Mouse (Mus musculus) embryonic facial prominence, embryonic 13.5 days (tissue): Measurements from ENCODE around the gene Plcxd2. TPM values are rescaled to one million over a fixed set of nuclear protein-coding genes. Genes with fewer than 3 reads are reported as not detected.

ENCODE experiments used
- ATAC-seq: fragments of 200-750 bp; cut with Nextera tagmentation; 2 replicates; pipeline ENCODE4 v1.8.0; 2017; ENCODE audit warnings: low read depth; ENCODE audit not compliant: insufficient number of reproducible peaks, insufficient read depth, low FRiP score, low TSS enrichment
- H3K27ac ChIP-seq: fragments of 300-500 bp; sonication (generic); 2 replicates; pipeline ENCODE4 v1.5.1; 2015; ENCODE audit warnings: moderate library complexity, mild to moderate bottlenecking, inconsistent platforms
- H3K27me3 ChIP-seq: fragments of 300-500 bp; sonication (generic); 2 replicates; pipeline ENCODE4 v1.6.1; 2015; ENCODE audit warnings: mild to moderate bottlenecking, inconsistent platforms
- H3K36me3 ChIP-seq: fragments of 300-500 bp; sonication (generic); 2 replicates; pipeline ENCODE4 v1.6.1; 2015; ENCODE audit warnings: mild to moderate bottlenecking, inconsistent platforms
- H3K4me1 ChIP-seq: fragments of 300-500 bp; sonication (generic); 2 replicates; pipeline ENCODE4 v1.6.1; 2015; ENCODE audit warnings: inconsistent platforms
- H3K4me2 ChIP-seq: fragments of 300-500 bp; sonication (generic); 2 replicates; pipeline ENCODE4 v1.6.1; 2015; ENCODE audit warnings: moderate library complexity, mild to moderate bottlenecking, inconsistent platforms
- H3K4me3 ChIP-seq: fragments of 300-500 bp; sonication (generic); 2 replicates; pipeline ENCODE4 v1.5.1; 2015; ENCODE audit warnings: mild to moderate bottlenecking, inconsistent platforms
- H3K9ac ChIP-seq: fragments of 300-500 bp; sonication (generic); 2 replicates; pipeline ENCODE4 v1.6.1; 2015; ENCODE audit warnings: mild to moderate bottlenecking, inconsistent platforms
- H3K9me3 ChIP-seq: fragments of 300-500 bp; sonication (generic); 2 replicates; pipeline ENCODE4 v1.6.1; 2016; ENCODE audit warnings: inconsistent platforms
- WGBS: fragments of 180-500 bp; shearing (Covaris S2); methylation state at CpG from one replicate; pipeline ENCODE4 v1.1.7; 2015; ENCODE audit warnings: mixed read lengths; 5-methylcytosine and 5-hydroxymethylcytosine counted together
- polyA plus RNA-seq: library from polyadenylated mRNA; unstranded; fragments of >200 nt; fragmentation: Nextera tagmentation; extraction: Ambion mirVana; gene quantifications from 2 replicates; pipeline ENCODE4 v1.2.1, GENCODE M21; 2015

The Plcxd2 gene
- 0.96 and 0.98 TPM in 2 replicates for polyA plus RNA-seq

DNA sequence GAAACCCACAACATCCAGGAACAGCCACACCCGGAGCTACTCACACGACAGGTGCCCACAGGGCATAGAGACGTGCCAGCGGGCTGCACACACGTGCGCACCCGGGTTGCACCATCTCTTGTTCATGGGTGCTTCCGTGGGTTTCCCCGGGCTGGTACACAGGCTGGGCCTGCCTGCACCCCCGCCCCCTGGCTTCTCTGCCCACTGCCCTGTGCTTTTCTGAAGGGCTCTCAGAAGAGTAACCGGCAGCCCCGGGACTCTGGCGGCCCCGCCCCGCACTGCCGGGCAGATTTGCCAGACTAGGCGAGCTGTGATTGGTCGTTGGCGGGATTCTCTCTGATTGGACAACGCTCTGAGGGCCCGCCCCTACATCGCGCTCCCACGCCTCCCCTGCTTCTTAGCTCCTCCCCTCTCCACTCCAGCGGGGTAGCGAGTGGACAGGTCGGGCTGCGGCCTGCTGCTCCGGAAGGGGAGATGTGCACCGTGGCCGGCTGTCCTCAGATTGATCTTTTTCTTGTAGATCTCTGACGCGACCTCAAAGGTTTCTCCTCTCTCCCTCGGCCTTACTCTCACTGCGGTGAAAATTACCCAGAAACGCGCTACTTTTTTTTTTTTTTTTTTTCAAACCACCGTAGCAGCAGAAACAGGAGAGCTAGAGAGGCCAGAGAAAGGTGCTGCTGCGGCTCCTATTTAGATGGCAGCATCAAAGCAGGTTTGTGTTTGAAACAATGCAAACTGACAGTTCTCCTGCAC is at the start of gene Plcxd2:
Gene Plcxd2 (minus strand): TSS at position 66 of the 753 bp plus-strand sequence.
- H3K27ac ChIP-seq, result peak within 1 kb of the TSS; percentile 12; the same call in 1 of the 2 replicates

GRCm38 (mm10) chr16:46046906-46047305 is 36.9 kb upstream of the Plcxd2 start:
- H3K4me2 ChIP-seq, result no peak overlapping the region
- no peak overlapping the region for H3K27ac ChIP-seq
- H3K36me3 ChIP-seq, result no peaks in the 10 kb centered on the region
- H3K9ac ChIP-seq, result no peak overlapping the region
- no peak for ATAC-seq
- H3K27me3 ChIP-seq, result no peaks in the 10 kb centered on the region
- WGBS, result 83% methylated on average over 2 of the region's 2 CpGs
- no peaks in the 10 kb centered on the region for H3K4me1 ChIP-seq
- no peaks in the 10 kb centered on the region for H3K9me3 ChIP-seq
- no peak overlapping the region for H3K4me3 ChIP-seq

More for the DNA sequence above, at the start of gene Plcxd2:
- under 1% methylated on average over 39 of the region's 39 CpGs for WGBS
- Histone ChIP-seq H3K9ac (peak within 1 kb of the TSS; percentile 77), H3K4me1 (peaks cover 6% of the 10 kb centered on the region; the same call in 1 of the 2 replicates), H3K36me3 (no peaks in the 10 kb centered on the region), H3K27me3 (no peaks in the 10 kb centered on the region; the same call in 1 of the 2 replicates), H3K4me2 (peak within 1 kb of the TSS; percentile 92), H3K4me3 (peak within 1 kb of the TSS; percentile 63), H3K9me3 (0 out of 2 replicates have a peak, but pooled peaks cover 3% of the 10 kb centered on the region)
- ATAC-seq, result peak; percentile 96

- ATAC-seq, result no peak
- no peak overlapping the region for H3K27ac ChIP-seq
- H3K27me3 ChIP-seq, result no peaks in the 10 kb centered on the region
- 37% methylated on average over 2 of the region's 2 CpGs for WGBS
- H3K36me3 ChIP-seq, result no peaks in the 10 kb centered on the region
- no peaks in the 10 kb centered on the region for H3K9me3 ChIP-seq
- no peak overlapping the region for H3K4me3 ChIP-seq
- no peak overlapping the region for H3K9ac ChIP-seq
- no peak overlapping the region for H3K4me2 ChIP-seq
- no peaks in the 10 kb centered on the region for H3K4me1 ChIP-seq
Measured at GRCm38 (mm10) chr16:46036261-46036660, 26.2 kb upstream of the Plcxd2 start.

DNA sequence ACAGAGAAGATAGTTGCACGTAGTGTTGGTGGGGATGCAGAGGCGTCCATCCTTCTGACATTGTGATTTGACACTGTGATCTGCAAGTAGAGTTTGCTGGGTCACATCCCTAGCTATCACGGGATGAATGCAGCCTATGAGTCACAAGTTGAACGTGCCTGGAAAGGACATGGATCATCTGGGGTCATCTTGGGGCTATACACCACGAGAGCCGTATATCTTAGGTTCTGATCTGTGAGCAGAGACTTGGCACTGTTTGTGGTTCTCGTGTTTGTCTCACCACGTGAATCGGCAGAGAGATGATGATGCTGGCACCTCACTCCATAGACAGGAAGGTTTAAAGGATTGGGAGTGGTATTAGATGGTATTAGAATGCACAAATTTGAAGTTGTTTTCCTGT is 23.9 kb upstream of the Plcxd2 start:
- Histone ChIP-seq H3K36me3 (no peaks in the 10 kb centered on the region), H3K27me3 (no peaks in the 10 kb centered on the region), H3K4me3 (no peak overlapping the region), H3K9me3 (no peaks in the 10 kb centered on the region), H3K4me1 (no peaks in the 10 kb centered on the region), H3K27ac (no peak overlapping the region), H3K4me2 (no peak overlapping the region), H3K9ac (no peak overlapping the region)
- no peak for ATAC-seq
- WGBS, result 73% methylated on average over 9 of the region's 9 CpGs

- Histone ChIP-seq H3K27ac (no peak overlapping the region), H3K27me3 (0 out of 2 replicates have a peak, but pooled peaks cover 3% of the 10 kb centered on the region), H3K9ac (no peak overlapping the region), H3K4me1 (0 out of 2 replicates have a peak, but pooled peaks cover 4% of the 10 kb centered on the region), H3K36me3 (no peaks in the 10 kb centered on the region), H3K9me3 (no peaks in the 10 kb centered on the region), H3K4me3 (no peak overlapping the region), H3K4me2 (no peak overlapping the region)
- ATAC-seq, result no peak
- 72% methylated on average over 5 of the region's 5 CpGs for WGBS
Measured at GRCm38 (mm10) chr16:46022958-46023491, 13.0 kb upstream of the Plcxd2 start.

DNA sequence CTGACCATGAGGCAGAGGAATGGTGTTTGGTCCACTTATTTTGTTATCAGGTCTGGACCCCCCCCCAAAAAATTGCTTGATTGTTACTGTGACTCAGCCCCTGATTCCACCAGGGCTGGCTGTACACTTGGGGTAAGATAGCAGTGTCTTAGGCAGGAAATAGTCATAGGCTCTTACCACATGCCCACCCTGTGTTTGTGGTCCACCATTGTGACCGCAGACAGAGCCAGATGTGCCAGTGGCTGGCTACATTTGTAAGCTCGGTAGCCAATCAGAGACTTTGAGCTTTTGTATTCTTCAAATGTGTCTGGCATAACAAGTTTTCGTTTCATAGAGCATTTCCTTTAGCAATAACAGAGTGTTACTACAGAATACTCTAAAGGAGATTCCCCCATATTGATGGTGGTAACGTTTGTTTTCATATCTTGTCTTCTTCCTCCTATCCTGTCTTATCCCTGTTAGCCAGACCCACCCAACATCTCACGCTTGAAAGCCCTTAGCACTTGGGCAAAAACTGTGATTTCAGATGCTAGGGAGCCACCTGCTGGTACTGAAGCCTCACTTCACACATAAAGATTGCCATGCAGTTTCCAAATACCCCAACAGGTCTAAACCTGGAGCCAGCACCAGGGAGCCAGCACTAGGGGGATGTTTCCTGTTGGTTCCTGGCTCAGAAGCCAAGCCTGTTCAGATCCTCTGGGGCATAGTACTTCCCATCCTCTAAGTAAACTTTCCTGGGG is 12.3 kb upstream of the Plcxd2 start:
- no peak overlapping the region for H3K4me2 ChIP-seq
- H3K36me3 ChIP-seq, result no peaks in the 10 kb centered on the region
- H3K27ac ChIP-seq, result no peak overlapping the region
- 0 out of 2 replicates have a peak, but pooled peaks cover 3% of the 10 kb centered on the region for H3K27me3 ChIP-seq
- H3K4me3 ChIP-seq, result no peak overlapping the region
- WGBS, result 45% methylated on average over 5 of the region's 5 CpGs
- H3K9me3 ChIP-seq, result no peaks in the 10 kb centered on the region
- ATAC-seq, result peak; percentile 75; the same call in 1 of the 2 replicates
- 0 out of 2 replicates have a peak, but pooled peaks cover 4% of the 10 kb centered on the region for H3K4me1 ChIP-seq
- no peak overlapping the region for H3K9ac ChIP-seq

DNA sequence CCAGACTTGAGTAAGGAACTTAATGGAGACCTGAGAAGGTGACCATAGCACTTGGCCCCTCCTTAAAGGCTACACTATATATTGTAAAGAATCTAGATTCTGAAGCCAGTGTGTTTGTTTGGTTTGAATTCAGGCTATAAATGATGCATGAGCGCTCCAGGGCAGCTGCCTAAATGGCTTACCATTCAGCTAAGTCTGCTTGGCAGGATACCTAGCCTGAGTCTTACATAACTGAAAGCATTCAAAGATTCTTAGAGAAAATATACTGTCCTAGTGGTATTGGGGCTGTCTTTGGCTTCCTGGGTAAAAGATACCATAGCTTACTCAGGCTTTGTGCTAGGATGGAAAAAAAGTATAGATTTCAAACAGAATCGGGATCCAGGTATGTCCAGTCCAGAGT is 11.3 kb upstream of the Plcxd2 start:
- Histone ChIP-seq H3K4me3 (no peak overlapping the region), H3K9me3 (no peaks in the 10 kb centered on the region), H3K4me2 (no peak overlapping the region), H3K4me1 (0 out of 2 replicates have a peak, but pooled peaks cover 4% of the 10 kb centered on the region), H3K27me3 (0 out of 2 replicates have a peak, but pooled peaks cover 3% of the 10 kb centered on the region), H3K36me3 (no peaks in the 10 kb centered on the region), H3K27ac (no peak overlapping the region), H3K9ac (no peak overlapping the region)
- 81% methylated on average over 2 of the region's 2 CpGs for WGBS
- ATAC-seq, result no peak

DNA sequence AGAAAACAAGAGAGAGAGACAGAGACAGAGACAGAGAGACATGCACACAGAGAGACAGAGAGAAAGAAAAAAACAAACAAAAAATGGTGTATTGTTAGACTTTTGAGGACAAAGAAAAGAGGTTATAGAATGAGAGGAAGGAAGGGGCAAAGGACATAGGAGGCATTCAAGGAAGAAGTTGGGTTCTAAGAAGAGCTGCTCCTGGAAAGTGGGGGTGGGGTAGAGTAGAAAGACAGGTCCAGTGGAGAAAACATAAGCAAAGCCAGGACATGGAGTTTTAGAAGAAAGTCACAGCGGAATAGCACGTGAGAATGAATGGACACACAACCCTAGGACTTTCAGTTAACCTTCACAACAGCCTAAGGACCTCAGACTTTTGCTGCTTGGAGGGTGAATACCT is 10.4 kb upstream of the Plcxd2 start:
- no peaks in the 10 kb centered on the region for H3K9me3 ChIP-seq
- H3K27ac ChIP-seq, result no peak overlapping the region
- ATAC-seq, result no peak
- WGBS, result 74% methylated on average over 2 of the region's 2 CpGs
- H3K4me1 ChIP-seq, result 0 out of 2 replicates have a peak, but pooled peaks cover 4% of the 10 kb centered on the region
- H3K9ac ChIP-seq, result no peak overlapping the region
- H3K4me3 ChIP-seq, result no peak overlapping the region
- no peak overlapping the region for H3K4me2 ChIP-seq
- no peaks in the 10 kb centered on the region for H3K36me3 ChIP-seq
- H3K27me3 ChIP-seq, result 0 out of 2 replicates have a peak, but pooled peaks cover 3% of the 10 kb centered on the region

DNA sequence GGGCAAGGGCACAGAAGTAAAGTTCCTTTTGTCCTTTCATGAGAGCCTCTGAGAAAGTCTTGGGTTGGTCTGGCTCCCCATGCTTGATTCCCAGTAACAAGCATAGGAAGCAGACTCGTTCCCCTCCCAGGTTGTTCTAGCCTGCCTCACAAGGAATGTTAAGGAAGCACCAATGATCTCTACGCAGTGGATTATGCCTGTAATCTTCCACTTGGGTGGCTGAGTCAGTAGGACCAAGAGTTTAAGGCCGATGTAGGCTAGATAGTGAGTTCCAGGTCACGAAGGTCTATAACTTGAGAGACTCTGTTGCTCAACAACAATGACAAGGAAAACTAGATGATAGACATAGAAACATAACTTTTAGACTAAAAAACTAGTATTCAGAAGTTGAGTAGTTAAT is 9.8 kb upstream of the Plcxd2 start:
- WGBS, result 81% methylated on average over 4 of the region's 4 CpGs
- no peak overlapping the region for H3K27ac ChIP-seq
- 0 out of 2 replicates have a peak, but pooled peaks cover 4% of the 10 kb centered on the region for H3K4me1 ChIP-seq
- H3K9ac ChIP-seq, result no peak overlapping the region
- H3K36me3 ChIP-seq, result no peaks in the 10 kb centered on the region
- H3K4me3 ChIP-seq, result no peak overlapping the region
- 0 out of 2 replicates have a peak, but pooled peaks cover 3% of the 10 kb centered on the region for H3K27me3 ChIP-seq
- no peak for ATAC-seq
- H3K9me3 ChIP-seq, result no peaks in the 10 kb centered on the region
- H3K4me2 ChIP-seq, result no peak overlapping the region

DNA sequence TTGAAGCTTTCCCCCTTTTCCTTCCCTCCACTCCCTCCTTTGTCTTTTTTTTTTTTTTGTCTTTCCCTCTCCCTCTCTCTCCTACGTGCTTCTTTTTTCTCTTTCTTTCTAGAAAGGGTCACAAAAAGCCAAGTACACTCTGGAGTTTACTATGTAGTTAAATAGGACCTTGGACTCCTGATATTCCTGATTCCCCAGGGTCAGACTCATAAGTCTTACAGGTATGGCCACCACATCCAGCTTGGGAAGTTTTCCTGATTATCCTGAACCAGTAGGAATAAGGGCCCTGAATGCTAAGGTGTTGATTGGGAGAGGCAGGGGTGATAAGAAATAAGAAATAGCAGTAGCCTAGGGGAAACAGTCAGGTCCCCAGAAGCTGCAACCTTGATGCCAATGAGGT is 9.3 kb upstream of the Plcxd2 start:
- no peak overlapping the region for H3K27ac ChIP-seq
- ATAC-seq, result no peak
- 0 out of 2 replicates have a peak, but pooled peaks cover 4% of the 10 kb centered on the region for H3K4me1 ChIP-seq
- 69% methylated on average over 1 of the region's 1 CpGs for WGBS
- no peak overlapping the region for H3K4me2 ChIP-seq
- no peaks in the 10 kb centered on the region for H3K36me3 ChIP-seq
- no peaks in the 10 kb centered on the region for H3K9me3 ChIP-seq
- H3K9ac ChIP-seq, result no peak overlapping the region
- H3K4me3 ChIP-seq, result no peak overlapping the region
- 0 out of 2 replicates have a peak, but pooled peaks cover 3% of the 10 kb centered on the region for H3K27me3 ChIP-seq

DNA sequence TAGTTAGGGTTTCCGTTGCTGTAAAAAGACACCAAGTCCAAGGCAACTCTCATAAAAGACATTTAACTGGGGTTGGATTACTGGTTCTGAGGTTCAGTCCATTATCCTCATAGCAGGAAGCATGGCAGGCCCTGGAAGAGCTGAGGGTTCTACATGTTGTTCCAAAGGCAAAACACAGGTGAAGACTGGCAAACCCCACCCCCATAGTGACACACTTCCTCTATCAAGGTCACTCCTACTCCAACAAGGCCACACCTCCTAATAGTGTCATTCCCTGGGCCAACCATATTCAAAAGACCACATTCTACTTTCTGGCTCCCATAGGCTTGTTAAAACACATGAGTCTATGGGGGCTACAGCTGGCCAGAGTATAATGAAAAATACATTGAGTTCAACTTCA is 1.7 kb upstream of the Plcxd2 start:
- H3K4me3 ChIP-seq, result no peak overlapping the region
- peaks cover 6% of the 10 kb centered on the region; the same call in 1 of the 2 replicates for H3K4me1 ChIP-seq

More for the DNA sequence above, 1.7 kb upstream of the Plcxd2 start:
- H3K27me3 ChIP-seq, result no peaks in the 10 kb centered on the region; the same call in 1 of the 2 replicates
- ATAC-seq, result no peak
- 73% methylated on average over 1 of the region's 1 CpGs for WGBS
- H3K36me3 ChIP-seq, result no peaks in the 10 kb centered on the region
- 0 out of 2 replicates have a peak, but pooled peaks cover 3% of the 10 kb centered on the region for H3K9me3 ChIP-seq
- H3K9ac ChIP-seq, result no peak overlapping the region
- no peak overlapping the region for H3K27ac ChIP-seq
- no peak overlapping the region for H3K4me2 ChIP-seq
